8 mouse cellular contexts compared by ENCODE assay signal in genomic region chr13:102698751-102699323, GRCm38 (mm10). TPM values are rescaled to one million over a fixed set of nuclear protein-coding genes. Genes with fewer than 3 reads are reported as not detected.
DNase-seq lines count a peak whose midpoint lies in the region; ATAC-seq lines count a peak whose summit lies in the region.

No protein-coding gene starts in this region.

- DNase-seq in adrenal gland, adult 18-20 months (ENCODE audit: low spot score in 2 of 2) = peak; percentile 42 to 52
- peak; percentile 78 to 82 for DNase-seq in cerebellum, postnatal 10 days
- peak; percentile 12 for DNase-seq in gastrocnemius, adult 18-20 months (ENCODE audit: low spot score)
- peak; percentile 39 to 48 for DNase-seq in left cerebral cortex, adult 18-20 months (ENCODE audit: low spot score in 2 of 2)
- peak; percentile 12 to 14 for DNase-seq in right cerebral cortex, postnatal 36 days (ENCODE audit: low spot score in 2 of 2)

- WGBS in hindbrain, embryonic 13.5 days = 29% methylated on average over 14 of the region's 14 CpGs

- no peaks in the 10 kb centered on the region for H3K9me3 ChIP-seq in hindbrain, embryonic 13.5 days

- ATAC-seq in hindbrain, embryonic 13.5 days (ENCODE audit: low FRiP score) = peak; percentile 90
- peak; percentile 54 for ATAC-seq in megakaryocyte progenitor cell, adult 5-6 weeks (replicated peaks; ENCODE audit: poor library complexity)
- ATAC-seq in erythroblast, adult 5-6 weeks (replicated peaks; ENCODE audit: low FRiP score, poor library complexity, severe bottlenecking) = no peak

- H3K4me1 ChIP-seq in hindbrain, embryonic 13.5 days (replicated peaks) = peaks cover 24% of the 10 kb centered on the region

- no peaks in the 10 kb centered on the region for H3K27me3 ChIP-seq in hindbrain, embryonic 13.5 days

- 0 out of 2 replicates have a peak overlapping the region, but pooled peaks have one; percentile 7 for H3K4me3 ChIP-seq in hindbrain, embryonic 13.5 days

- no peaks in the 10 kb centered on the region for H3K36me3 ChIP-seq in hindbrain, embryonic 13.5 days

- peak overlapping the region; percentile 77 for H3K27ac ChIP-seq in hindbrain, embryonic 13.5 days

- H3K9ac ChIP-seq in hindbrain, embryonic 13.5 days = peak overlapping the region; percentile 60

- peak overlapping the region; percentile 46 for H3K4me2 ChIP-seq in hindbrain, embryonic 13.5 days

RNA-seq across cellular contexts. Expression of gene Cd180, which starts 5.5 kb away (rescaled TPM):
- total RNA-seq in adrenal gland, adult 18-20 months (2021) = 1 to 10 TPM in 1 of 2 experiments, under 1 TPM in 1; 0.93 to 3.2 TPM
- under 1 TPM in 1 of 2 experiments, not detected in 1; 0.12 TPM for total RNA-seq in gastrocnemius, adult 18-20 months (2021)
- 0.57 and 0.76 TPM in 2 replicates for polyA plus RNA-seq in hindbrain, embryonic 13.5 days (2015; fragmentation: Nextera tagmentation; extraction: Ambion mirVana)
- total RNA-seq in left cerebral cortex, adult 18-20 months (2021) = 1 to 10 TPM; 1.6 to 2.7 TPM
- 47.1 and 51.5 TPM in 2 replicates for total RNA-seq in megakaryocyte progenitor cell, adult 5-6 weeks (2015)
- total RNA-seq in megakaryocyte progenitor cell, adult 5-6 weeks (2017) = 11.2 and 14.5 TPM in 2 replicates
- 24.0 and 31.1 TPM in 2 replicates for total RNA-seq in erythroblast, adult 5-6 weeks (2015; ENCODE audit: low replicate concordance)
- total RNA-seq in erythroblast, adult 5-6 weeks (2017; ENCODE audit: low replicate concordance) = 3.1 and 17.4 TPM in 2 replicates

Comparison
In these comparisons a context has a peak if more than half of its experiments do, and no peak if none do; other contexts are left out.
1. DNase-seq: peak in every context shown above with its lines; median percentile 80 in cerebellum, postnatal 10 days; 47 in adrenal gland, adult 18-20 months; 44 in left cerebral cortex, adult 18-20 months; 13 in right cerebral cortex, postnatal 36 days; 12 in gastrocnemius, adult 18-20 months.